Mouse (Mus musculus): ENCODE measurements around the gene Supt4a.

Supt4a gene

GRCm38 (mm10) chr11:87712188-87712587, 25.2 kb upstream of the Supt4a start:
- H3K36me3 ChIP-seq (ENCODE audit: control insufficient read depth, insufficient read depth, low read length, poor library complexity, severe bottlenecking), result no peaks in the 10 kb centered on the region
- no peaks in the 10 kb centered on the region for H3K27me3 ChIP-seq (ENCODE audit: control insufficient read depth, insufficient read depth, low read length, poor library complexity, severe bottlenecking)
- DNase-seq (ENCODE audit: low read depth, low spot score), result no peak

- peak; percentile 50 for DNase-seq (ENCODE audit: low read depth, low spot score)
- H3K36me3 ChIP-seq (ENCODE audit: control insufficient read depth, insufficient read depth, low read length, poor library complexity, severe bottlenecking), result no peaks in the 10 kb centered on the region
- H3K27me3 ChIP-seq (ENCODE audit: control insufficient read depth, insufficient read depth, low read length, poor library complexity, severe bottlenecking), result no peaks in the 10 kb centered on the region
Measured at GRCm38 (mm10) chr11:87715999-87716398, 21.4 kb upstream of the Supt4a start.

GRCm38 (mm10) chr11:87719526-87719925, 17.8 kb upstream of the Supt4a start:
- Histone ChIP-seq H3K36me3 (ENCODE audit: control insufficient read depth, insufficient read depth, low read length, poor library complexity, severe bottlenecking) (no peaks in the 10 kb centered on the region), H3K27me3 (ENCODE audit: control insufficient read depth, insufficient read depth, low read length, poor library complexity, severe bottlenecking) (no peaks in the 10 kb centered on the region)
- DNase-seq (ENCODE audit: low read depth, low spot score), result no peak

- no peaks in the 10 kb centered on the region for H3K36me3 ChIP-seq (ENCODE audit: control insufficient read depth, insufficient read depth, low read length, poor library complexity, severe bottlenecking)
- DNase-seq (ENCODE audit: low read depth, low spot score), result peak; percentile 44
- H3K27me3 ChIP-seq (ENCODE audit: control insufficient read depth, insufficient read depth, low read length, poor library complexity, severe bottlenecking), result no peaks in the 10 kb centered on the region
Measured at GRCm38 (mm10) chr11:87720324-87720723, 17.0 kb upstream of the Supt4a start.

- H3K27me3 ChIP-seq (ENCODE audit: control insufficient read depth, insufficient read depth, low read length, poor library complexity, severe bottlenecking), result no peaks in the 10 kb centered on the region
- DNase-seq (ENCODE audit: low read depth, low spot score), result peak; percentile 55
Measured at GRCm38 (mm10) chr11:87720839-87721238, 16.5 kb upstream of the Supt4a start.

GRCm38 (mm10) chr11:87722168-87722567, 15.2 kb upstream of the Supt4a start:
- DNase-seq (ENCODE audit: low read depth, low spot score), result no peak
- H3K36me3 ChIP-seq (ENCODE audit: control insufficient read depth, insufficient read depth, low read length, poor library complexity, severe bottlenecking), result no peaks in the 10 kb centered on the region
- no peaks in the 10 kb centered on the region for H3K27me3 ChIP-seq (ENCODE audit: control insufficient read depth, insufficient read depth, low read length, poor library complexity, severe bottlenecking)

More at GRCm38 (mm10) chr11:87720839-87721238, 16.5 kb upstream of the Supt4a start:
- no peaks in the 10 kb centered on the region for H3K36me3 ChIP-seq (ENCODE audit: control insufficient read depth, insufficient read depth, low read length, poor library complexity, severe bottlenecking)

GRCm38 (mm10) chr11:87722891-87723290, 14.5 kb upstream of the Supt4a start:
- no peak for DNase-seq (ENCODE audit: low read depth, low spot score)
- Histone ChIP-seq H3K27me3 (ENCODE audit: control insufficient read depth, insufficient read depth, low read length, poor library complexity, severe bottlenecking) (no peaks in the 10 kb centered on the region), H3K36me3 (ENCODE audit: control insufficient read depth, insufficient read depth, low read length, poor library complexity, severe bottlenecking) (no peaks in the 10 kb centered on the region)

- Histone ChIP-seq H3K27me3 (ENCODE audit: control insufficient read depth, insufficient read depth, low read length, poor library complexity, severe bottlenecking) (no peaks in the 10 kb centered on the region), H3K36me3 (ENCODE audit: control insufficient read depth, insufficient read depth, low read length, poor library complexity, severe bottlenecking) (no peaks in the 10 kb centered on the region)
- DNase-seq (ENCODE audit: low read depth, low spot score), result no peak
Measured at GRCm38 (mm10) chr11:87725515-87725914, 11.8 kb upstream of the Supt4a start.

GRCm38 (mm10) chr11:87725964-87726562, 11.3 kb upstream of the Supt4a start:
- Histone ChIP-seq H3K27me3 (ENCODE audit: control insufficient read depth, insufficient read depth, low read length, poor library complexity, severe bottlenecking) (no peaks in the 10 kb centered on the region), H3K36me3 (ENCODE audit: control insufficient read depth, insufficient read depth, low read length, poor library complexity, severe bottlenecking) (no peaks in the 10 kb centered on the region)
- no peak for DNase-seq (ENCODE audit: low read depth, low spot score)

- no peaks in the 10 kb centered on the region for H3K27me3 ChIP-seq (ENCODE audit: control insufficient read depth, insufficient read depth, low read length, poor library complexity, severe bottlenecking)
- no peak for DNase-seq (ENCODE audit: low read depth, low spot score)
Measured at GRCm38 (mm10) chr11:87727021-87727420, 10.3 kb upstream of the Supt4a start.

GRCm38 (mm10) chr11:87727471-87727870, 9.9 kb upstream of the Supt4a start:
- Histone ChIP-seq H3K27me3 (ENCODE audit: control insufficient read depth, insufficient read depth, low read length, poor library complexity, severe bottlenecking) (no peaks in the 10 kb centered on the region), H3K36me3 (ENCODE audit: control insufficient read depth, insufficient read depth, low read length, poor library complexity, severe bottlenecking) (no peaks in the 10 kb centered on the region)
- no peak for DNase-seq (ENCODE audit: low read depth, low spot score)

More at GRCm38 (mm10) chr11:87727021-87727420, 10.3 kb upstream of the Supt4a start:
- no peaks in the 10 kb centered on the region for H3K36me3 ChIP-seq (ENCODE audit: control insufficient read depth, insufficient read depth, low read length, poor library complexity, severe bottlenecking)

- Histone ChIP-seq H3K27me3 (ENCODE audit: control insufficient read depth, insufficient read depth, low read length, poor library complexity, severe bottlenecking) (no peaks in the 10 kb centered on the region), H3K36me3 (ENCODE audit: control insufficient read depth, insufficient read depth, low read length, poor library complexity, severe bottlenecking) (no peaks in the 10 kb centered on the region)
- no peak for DNase-seq (ENCODE audit: low read depth, low spot score)
Measured at GRCm38 (mm10) chr11:87728850-87729592, 8.3 kb upstream of the Supt4a start.

- no peak for DNase-seq (ENCODE audit: low read depth, low spot score)
- no peaks in the 10 kb centered on the region for H3K36me3 ChIP-seq (ENCODE audit: control insufficient read depth, insufficient read depth, low read length, poor library complexity, severe bottlenecking)
- no peaks in the 10 kb centered on the region for H3K27me3 ChIP-seq (ENCODE audit: control insufficient read depth, insufficient read depth, low read length, poor library complexity, severe bottlenecking)
Measured at GRCm38 (mm10) chr11:87729593-87730185, 7.7 kb upstream of the Supt4a start.

GRCm38 (mm10) chr11:87730652-87731310, 6.6 kb upstream of the Supt4a start:
- H3K27me3 ChIP-seq (ENCODE audit: control insufficient read depth, insufficient read depth, low read length, poor library complexity, severe bottlenecking), result no peaks in the 10 kb centered on the region
- DNase-seq (ENCODE audit: low read depth, low spot score), result no peak
- no peaks in the 10 kb centered on the region for H3K36me3 ChIP-seq (ENCODE audit: control insufficient read depth, insufficient read depth, low read length, poor library complexity, severe bottlenecking)

GRCm38 (mm10) chr11:87734346-87734745, 3.0 kb upstream of the Supt4a start:
- Histone ChIP-seq H3K36me3 (ENCODE audit: control insufficient read depth, insufficient read depth, low read length, poor library complexity, severe bottlenecking) (no peaks in the 10 kb centered on the region), H3K27me3 (ENCODE audit: control insufficient read depth, insufficient read depth, low read length, poor library complexity, severe bottlenecking) (no peaks in the 10 kb centered on the region)
- DNase-seq (ENCODE audit: low read depth, low spot score), result peak; percentile 53
